Mouse (Mus musculus): Measurements from ENCODE around the gene Tex12. TPM values are rescaled to one million over a fixed set of nuclear protein-coding genes. Genes with fewer than 3 reads are reported as not detected.

Tex12 gene
- polyA plus RNA-seq, 1 experiment from 2014 or later = 0.33 TPM

GRCm38 (mm10) chr9:50507570-50507969 is 53.6 kb downstream of the Tex12 start:
- DNase-seq (no peak), ATAC-seq (ENCODE audit: low FRiP score, low TSS enrichment) (no peak)
- Histone ChIP-seq H3K27ac (replicated peaks; ENCODE audit: low read depth, low read length) (no peak overlapping the region), H3K27me3 (ENCODE audit: control insufficient read depth, insufficient read depth, low read length) (no peaks in the 10 kb centered on the region), H3K4me2 (ENCODE audit: low read length) (no peak overlapping the region), H3K4me1 (ENCODE audit: control insufficient read depth, insufficient read depth, low read length) (no peaks in the 10 kb centered on the region), H3K36me3 (ENCODE audit: control insufficient read depth, insufficient read depth, low read length) (no peaks in the 10 kb centered on the region), H3K9me3 (ENCODE audit: control insufficient read depth, low read length) (no peaks in the 10 kb centered on the region), H3K9ac (replicated peaks; ENCODE audit: low read length) (no peak overlapping the region), H3K4me3 (replicated peaks; ENCODE audit: low read depth, low read length) (no peak overlapping the region)
- WGBS = 80% methylated on average over 7 of the region's 7 CpGs

Other genes with a start within 250 kb of the Tex12 start
- 164 and 169 TPM in 2 replicates for gene Rpl10-ps3, start 216.4 kb downstream of the Tex12 start, polyA plus RNA-seq (2014; fragmentation: Nextera tagmentation; extraction: Ambion mirVana)
- gene Plet1, start 66.8 kb downstream of the Tex12 start, polyA plus RNA-seq (2014; fragmentation: Nextera tagmentation; extraction: Ambion mirVana) = 0.39 and 0.50 TPM in 2 replicates
- 118 and 122 TPM in 2 replicates for gene Pts, start 32.6 kb downstream of the Tex12 start, polyA plus RNA-seq (2014; fragmentation: Nextera tagmentation; extraction: Ambion mirVana)
- gene Il18, start 6.5 kb downstream of the Tex12 start, polyA plus RNA-seq (2014; fragmentation: Nextera tagmentation; extraction: Ambion mirVana) = 21.7 and 23.1 TPM in 2 replicates
- gene Bco2, start 6.1 kb downstream of the Tex12 start, polyA plus RNA-seq (2014; fragmentation: Nextera tagmentation; extraction: Ambion mirVana) = 0.20 and 0.23 TPM in 2 replicates
- 234 and 235 TPM in 2 replicates for gene Sdhd, start 42.5 kb upstream of the Tex12 start, polyA plus RNA-seq (2014; fragmentation: Nextera tagmentation; extraction: Ambion mirVana)
- gene Timm8b, start 42.6 kb upstream of the Tex12 start, polyA plus RNA-seq (2014; fragmentation: Nextera tagmentation; extraction: Ambion mirVana) = 396 and 508 TPM in 2 replicates
- 2.9 and 4.9 TPM in 2 replicates for gene Pih1d2, start 56.0 kb upstream of the Tex12 start, polyA plus RNA-seq (2014; fragmentation: Nextera tagmentation; extraction: Ambion mirVana)
- gene Nkapd1, start 56.1 kb upstream of the Tex12 start, polyA plus RNA-seq (2014; fragmentation: Nextera tagmentation; extraction: Ambion mirVana) = 24.2 and 25.6 TPM in 2 replicates
- gene Dlat, start 98.5 kb upstream of the Tex12 start, polyA plus RNA-seq (2014; fragmentation: Nextera tagmentation; extraction: Ambion mirVana) = 48.6 and 54.9 TPM in 2 replicates
- gene Dixdc1, start 178.2 kb upstream of the Tex12 start, polyA plus RNA-seq (2014; fragmentation: Nextera tagmentation; extraction: Ambion mirVana) = 31.5 and 35.1 TPM in 2 replicates
- 0.89 and 1.1 TPM in 2 replicates for gene 2310030G06Rik, start 185.2 kb upstream of the Tex12 start, polyA plus RNA-seq (2014; fragmentation: Nextera tagmentation; extraction: Ambion mirVana)
- gene Cryab, start 190.0 kb upstream of the Tex12 start, polyA plus RNA-seq (2014; fragmentation: Nextera tagmentation; extraction: Ambion mirVana) = 2.5 and 3.7 TPM in 2 replicates
- gene Hspb2, start 191.0 kb upstream of the Tex12 start, polyA plus RNA-seq (2014; fragmentation: Nextera tagmentation; extraction: Ambion mirVana) = 1.5 TPM in 1 of 2 replicates, not detected in the other
- 12.5 and 14.3 TPM in 2 replicates for gene Fdxacb1, start 206.9 kb upstream of the Tex12 start, polyA plus RNA-seq (2014; fragmentation: Nextera tagmentation; extraction: Ambion mirVana)
- gene Alg9, start 213.7 kb upstream of the Tex12 start, polyA plus RNA-seq (2014; fragmentation: Nextera tagmentation; extraction: Ambion mirVana) = 57.7 and 60.3 TPM in 2 replicates
- 56.2 and 59.7 TPM in 2 replicates for gene 1110032A03Rik, start 214.2 kb upstream of the Tex12 start, polyA plus RNA-seq (2014; fragmentation: Nextera tagmentation; extraction: Ambion mirVana)

Data from midbrain, embryonic 14.5 days (tissue).